Mouse (Mus musculus): ENCODE data around the gene Platr17. TPM values are rescaled to one million over a fixed set of nuclear protein-coding genes. Genes with fewer than 3 reads are reported as not detected.

The Platr17 gene
- polyA plus RNA-seq, 1 experiment from 2014 or later: 0.38 TPM

DNA sequence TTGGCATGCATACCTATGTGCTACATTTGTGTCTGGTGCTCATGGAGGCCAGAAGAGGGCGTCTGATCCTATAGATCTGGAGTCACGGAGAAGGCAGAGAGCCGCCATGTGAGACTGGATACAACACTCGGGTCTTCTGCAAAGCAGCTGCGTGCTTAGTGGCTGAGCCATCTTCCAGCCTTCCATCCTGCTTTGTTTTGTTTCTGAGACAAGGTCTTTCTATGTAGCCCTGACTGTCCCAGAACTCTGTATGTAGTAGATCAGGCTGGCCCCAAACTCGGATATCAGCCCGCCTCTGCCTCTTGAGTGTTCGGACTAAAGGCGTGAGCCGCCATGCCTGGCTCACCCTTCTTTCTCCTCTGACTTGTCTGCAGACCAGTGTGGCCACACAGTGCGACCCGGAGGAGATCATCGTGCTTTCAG lies 10.0 kb downstream of the Platr17 start:
- Histone ChIP-seq H3K4me3 (replicated peaks) (peak overlapping the region; percentile 72), H3K4me2 (peak overlapping the region; percentile 84), H3K36me3 (replicated peaks) (peaks cover 66% of the 10 kb centered on the region), H3K9ac (peak overlapping the region; percentile 64; the same call in 1 of the 2 replicates), H3K27ac (replicated peaks) (peak overlapping the region; percentile 88), H3K4me1 (replicated peaks) (peaks cover 76% of the 10 kb centered on the region), H3K9me3 (replicated peaks) (peaks cover 20% of the 10 kb centered on the region), H3K27me3 (no peaks in the 10 kb centered on the region)
- WGBS (ENCODE audit: insufficient replicate concordance): 67% methylated on average over 13 of the region's 13 CpGs
- ATAC-seq (ENCODE audit: insufficient read depth): no peak

DNA sequence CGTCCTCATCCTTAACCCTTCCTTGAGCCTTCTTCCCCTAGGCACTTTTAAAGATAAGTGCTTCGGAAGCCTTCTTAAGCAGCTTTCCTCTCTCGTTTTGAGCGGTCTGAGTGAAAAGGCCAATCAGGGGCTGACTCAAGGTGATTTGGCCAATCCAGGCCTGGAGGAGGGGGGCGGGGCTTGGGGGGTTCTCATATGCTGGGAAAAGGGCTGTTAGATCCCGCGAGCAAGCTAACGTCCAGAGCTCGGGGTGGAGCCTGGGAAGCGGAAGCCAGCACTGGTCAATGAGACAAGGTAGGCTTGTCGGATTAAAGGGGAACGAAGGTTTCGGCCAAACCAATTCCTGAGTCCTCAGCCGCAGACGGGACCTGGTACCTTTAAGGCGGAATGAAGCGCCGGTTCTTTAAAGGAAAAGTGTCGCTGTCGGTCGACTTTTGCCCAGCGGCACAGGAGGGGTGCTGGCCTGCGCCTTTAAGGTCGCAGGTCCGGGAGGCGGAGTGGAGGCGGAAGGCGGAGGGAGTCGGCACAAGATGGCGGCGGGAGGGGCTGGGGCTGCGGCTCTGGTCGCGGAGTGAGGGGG lies 10.8 kb downstream of the Platr17 start, which contains the start of the genes Tapbp and Zbtb22:
TSS of gene Tapbp (plus strand) at position 229 of the 580 bp plus-strand sequence.
TSS of gene Zbtb22 (plus strand) at position 234 of the 580 bp plus-strand sequence.
- Histone ChIP-seq H3K36me3 (replicated peaks) (peaks cover 64% of the 10 kb centered on the region), H3K4me1 (replicated peaks) (peaks cover 72% of the 10 kb centered on the region)

DNA sequence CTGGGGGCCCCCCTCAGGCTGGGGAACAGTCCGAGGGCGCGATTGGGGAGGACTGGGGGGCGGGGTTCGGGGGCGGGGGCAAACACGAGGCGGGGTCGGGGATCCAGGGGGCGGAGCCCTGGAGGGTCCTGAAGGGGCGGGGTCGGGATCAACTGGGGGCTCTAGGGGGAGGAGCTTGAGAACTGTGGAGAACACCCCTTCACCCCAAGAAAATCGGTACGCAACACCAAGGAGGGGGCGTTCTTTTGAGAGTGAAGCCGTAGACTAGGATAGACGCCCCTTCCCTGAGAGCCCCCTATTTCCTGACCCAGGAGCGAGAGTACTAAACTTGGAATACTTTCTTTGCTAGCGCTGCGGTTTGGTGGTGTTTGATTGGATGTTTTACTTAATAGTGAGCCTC lies 11.4 kb downstream of the Platr17 start:
- peaks cover 58% of the 10 kb centered on the region for H3K36me3 ChIP-seq (replicated peaks)
- peak overlapping the region; percentile 84 for H3K4me2 ChIP-seq
- H3K4me1 ChIP-seq (replicated peaks): peaks cover 76% of the 10 kb centered on the region
- peaks cover 20% of the 10 kb centered on the region for H3K9me3 ChIP-seq (replicated peaks)
- H3K27ac ChIP-seq (replicated peaks): peak overlapping the region; percentile 88
- 2% methylated on average over 17 of the region's 20 CpGs for WGBS (ENCODE audit: insufficient replicate concordance)
- peak overlapping the region; percentile 72 for H3K4me3 ChIP-seq (replicated peaks)
- no peak for ATAC-seq (ENCODE audit: insufficient read depth)
- H3K9ac ChIP-seq: peak overlapping the region; percentile 64
- H3K27me3 ChIP-seq: no peaks in the 10 kb centered on the region

More for the DNA sequence above, 10.8 kb downstream of the Platr17 start, which contains the start of the genes Tapbp and Zbtb22:
- H3K27me3 ChIP-seq: no peaks in the 10 kb centered on the region
- H3K9me3 ChIP-seq (replicated peaks): peaks cover 20% of the 10 kb centered on the region
- peak within 1 kb of the TSS; percentile 88 for H3K27ac ChIP-seq (replicated peaks)
- H3K4me3 ChIP-seq (replicated peaks): peak within 1 kb of the TSS; percentile 72
- peak within 1 kb of the TSS; percentile 64 for H3K9ac ChIP-seq
- peak; percentile 85 for ATAC-seq (ENCODE audit: insufficient read depth)
- H3K4me2 ChIP-seq: peak within 1 kb of the TSS; percentile 84
- under 1% methylated on average over 34 of the region's 34 CpGs for WGBS (ENCODE audit: insufficient replicate concordance)

DNA sequence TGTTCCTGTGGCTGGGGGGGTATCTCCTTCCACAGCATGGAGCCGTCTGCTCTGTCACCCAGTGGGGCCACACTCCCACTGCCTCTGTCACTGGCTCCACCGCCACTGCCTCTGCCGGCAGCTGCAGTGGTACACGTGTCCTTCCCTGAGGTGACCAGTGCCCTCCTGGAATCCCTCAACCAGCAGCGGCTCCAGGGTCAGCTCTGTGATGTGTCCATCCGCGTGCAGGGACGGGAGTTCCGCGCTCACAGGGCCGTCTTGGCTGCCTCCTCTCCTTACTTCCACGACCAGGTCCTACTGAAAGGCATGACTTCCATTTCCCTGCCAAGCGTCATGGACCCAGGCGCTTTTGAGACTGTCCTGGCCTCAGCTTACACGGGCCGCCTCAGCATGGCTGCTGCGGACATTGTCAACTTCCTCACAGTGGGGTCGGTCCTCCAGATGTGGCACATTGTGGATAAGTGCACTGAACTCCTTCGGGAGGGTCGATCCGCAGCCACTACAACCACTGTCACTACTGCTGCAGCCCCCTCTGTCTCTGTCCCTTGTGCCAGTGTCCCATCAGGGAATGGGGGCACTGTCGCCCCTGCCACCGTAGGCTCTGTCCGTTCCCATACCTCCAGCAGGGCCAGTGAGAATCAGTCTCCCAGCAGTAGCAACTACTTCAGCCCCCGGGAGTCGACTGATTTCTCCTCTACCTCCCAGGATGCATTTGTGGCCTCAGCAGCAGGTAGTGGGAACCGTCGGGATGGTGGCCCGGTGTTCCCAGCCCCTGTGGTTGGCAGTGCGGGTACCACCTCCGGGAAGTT lies 12.1 kb downstream of the Platr17 start:
- H3K36me3 ChIP-seq (replicated peaks): peaks cover 52% of the 10 kb centered on the region
- WGBS (ENCODE audit: insufficient replicate concordance): 82% methylated on average over 31 of the region's 31 CpGs

DNA sequence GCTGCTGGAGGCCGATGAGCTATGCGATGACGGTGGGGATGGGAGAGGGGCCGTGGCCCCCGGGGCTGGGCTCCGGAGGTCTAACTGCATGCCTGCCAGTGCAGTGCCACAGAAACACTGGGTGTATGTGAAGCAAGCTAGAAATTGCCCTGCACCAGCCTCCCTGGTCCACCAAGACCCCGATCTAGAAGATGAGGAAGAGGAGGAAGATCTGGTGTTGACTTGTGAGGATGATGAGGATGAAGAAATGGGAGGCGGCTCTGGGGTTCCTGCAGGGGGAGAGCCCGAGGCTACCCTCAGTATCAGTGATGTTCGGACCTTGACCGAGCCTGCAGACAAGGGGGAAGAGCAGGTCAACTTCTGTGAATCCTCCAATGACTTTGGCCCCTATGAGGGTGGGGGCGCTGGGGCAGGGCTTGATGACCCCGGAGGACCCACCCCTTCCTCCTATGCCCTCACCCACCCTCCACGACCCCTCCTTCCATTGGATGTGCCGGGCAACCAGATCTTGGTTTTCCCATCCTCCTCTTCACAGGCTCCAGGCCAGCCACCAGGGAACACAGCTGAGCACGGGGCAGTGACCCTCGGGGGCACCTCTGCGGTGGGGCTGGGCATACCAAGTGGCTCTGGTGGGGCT lies 12.8 kb downstream of the Platr17 start:
- Histone ChIP-seq H3K27me3 (no peaks in the 10 kb centered on the region), H3K36me3 (replicated peaks) (peaks cover 50% of the 10 kb centered on the region), H3K4me2 (peak overlapping the region; percentile 96), H3K9ac (no peak overlapping the region), H3K4me1 (replicated peaks) (peaks cover 76% of the 10 kb centered on the region), H3K27ac (replicated peaks) (peak overlapping the region; percentile 94), H3K9me3 (replicated peaks) (peaks cover 20% of the 10 kb centered on the region), H3K4me3 (replicated peaks) (peak overlapping the region; percentile 72; the same call in 1 of the 2 replicates)
- ATAC-seq (ENCODE audit: insufficient read depth): no peak
- 82% methylated on average over 18 of the region's 18 CpGs for WGBS (ENCODE audit: insufficient replicate concordance)

More for the DNA sequence above, 12.1 kb downstream of the Platr17 start:
- ATAC-seq (ENCODE audit: insufficient read depth): no peak
- Histone ChIP-seq H3K4me1 (replicated peaks) (peaks cover 76% of the 10 kb centered on the region), H3K9me3 (replicated peaks) (peaks cover 20% of the 10 kb centered on the region), H3K4me3 (replicated peaks) (peak overlapping the region; percentile 72), H3K9ac (no peak overlapping the region; the same call in 1 of the 2 replicates), H3K27ac (replicated peaks) (peak overlapping the region; percentile 33; the same call in 1 of the 2 replicates), H3K4me2 (peak overlapping the region; percentile 84), H3K27me3 (no peaks in the 10 kb centered on the region)

DNA sequence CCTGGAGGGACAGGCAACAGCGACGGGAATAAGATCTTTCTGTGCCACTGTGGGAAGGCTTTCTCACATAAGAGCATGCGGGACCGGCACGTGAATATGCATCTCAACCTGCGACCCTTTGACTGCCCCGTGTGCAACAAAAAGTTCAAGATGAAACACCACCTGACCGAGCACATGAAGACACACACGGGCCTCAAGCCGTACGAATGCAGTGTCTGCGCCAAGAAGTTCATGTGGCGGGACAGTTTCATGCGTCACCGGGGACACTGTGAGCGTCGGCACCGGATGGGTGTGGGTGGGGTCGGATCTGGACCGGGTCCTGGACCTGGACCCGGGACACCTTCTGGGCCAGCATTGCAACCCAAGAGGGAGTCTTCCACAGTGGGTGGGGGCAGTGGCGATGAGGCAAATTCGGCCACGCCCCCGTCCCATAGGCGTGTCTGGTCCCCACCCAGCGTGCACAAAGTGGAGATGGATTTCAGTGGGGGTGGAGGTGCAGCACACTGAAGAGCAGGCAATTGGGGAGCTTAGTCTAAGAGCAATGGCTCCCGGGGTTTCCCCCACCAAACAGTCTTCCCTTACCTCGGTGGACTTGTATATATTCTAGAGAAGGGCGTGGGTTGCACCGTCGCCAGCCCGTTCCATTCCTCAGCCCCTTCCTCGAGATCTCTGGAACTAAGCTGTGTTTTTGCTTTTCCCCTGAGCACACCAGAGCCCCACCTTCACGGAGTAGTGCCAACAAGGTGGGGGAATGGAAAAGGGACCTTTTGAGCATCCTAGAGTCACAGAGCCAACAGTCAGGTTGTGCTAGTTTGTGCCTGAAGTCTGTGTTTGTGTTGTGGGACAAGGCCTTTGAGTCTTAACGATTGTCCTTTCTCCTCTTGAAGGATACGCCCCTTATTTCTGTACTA lies 13.6 kb downstream of the Platr17 start:
- 0 out of 2 replicates have a peak, but pooled peaks have one; percentile 2 for ATAC-seq (ENCODE audit: insufficient read depth)
- Histone ChIP-seq H3K9ac (peak overlapping the region; percentile 87), H3K27me3 (no peaks in the 10 kb centered on the region), H3K4me1 (replicated peaks) (peaks cover 73% of the 10 kb centered on the region), H3K4me3 (replicated peaks) (peak overlapping the region; percentile 90), H3K4me2 (peak overlapping the region; percentile 96), H3K27ac (replicated peaks) (peak overlapping the region; percentile 94), H3K36me3 (replicated peaks) (peaks cover 47% of the 10 kb centered on the region), H3K9me3 (replicated peaks) (peaks cover 20% of the 10 kb centered on the region)
- WGBS (ENCODE audit: insufficient replicate concordance): 54% methylated on average over 37 of the region's 37 CpGs

DNA sequence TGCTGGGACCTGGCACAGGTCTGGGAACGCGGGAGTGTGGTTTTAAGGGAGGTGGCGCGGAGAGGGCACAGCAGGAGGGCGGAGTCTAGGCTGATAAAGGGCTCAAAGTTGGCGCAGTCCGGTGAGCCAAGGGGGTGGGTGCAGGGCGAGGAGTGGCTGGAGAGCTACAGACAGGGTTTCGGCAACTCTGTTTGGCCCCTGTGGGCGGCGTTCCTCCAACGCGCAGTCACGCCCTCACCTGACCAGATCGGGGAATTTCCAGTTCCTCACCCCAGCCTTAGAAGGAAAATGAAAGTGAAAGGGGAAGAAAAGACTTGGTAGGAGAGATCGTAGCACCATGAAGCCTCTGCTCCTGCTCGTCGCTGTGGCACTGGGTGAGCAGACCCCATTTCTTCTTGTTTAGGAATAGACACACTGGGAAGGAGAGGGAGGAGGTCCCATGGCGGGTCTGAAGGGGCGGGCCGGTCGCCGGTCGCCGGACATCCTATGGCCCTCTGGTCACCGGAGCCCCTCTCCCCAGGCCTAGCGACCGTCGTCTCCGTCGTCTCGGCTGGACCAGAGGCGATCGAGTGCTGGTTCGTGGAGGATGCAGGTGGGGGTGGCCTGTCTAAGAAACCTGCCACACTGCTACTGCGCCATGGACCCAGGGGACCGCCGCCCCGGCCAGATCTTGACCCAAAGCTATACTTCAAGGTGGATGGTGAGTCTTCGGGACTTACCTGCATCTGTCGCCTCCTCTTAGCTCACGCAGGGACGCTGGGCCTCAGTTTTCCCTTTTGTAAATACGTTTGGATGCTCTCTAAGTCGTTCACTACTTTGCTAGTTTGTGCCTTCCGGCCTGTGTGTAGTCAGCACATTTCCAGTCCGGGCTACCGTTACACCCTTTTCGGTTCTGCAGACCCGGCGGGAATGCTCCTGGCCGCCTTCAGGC lies 14.7 kb downstream of the Platr17 start:
- peak; percentile 59 for ATAC-seq (ENCODE audit: insufficient read depth)
- Histone ChIP-seq H3K27ac (replicated peaks) (peak overlapping the region; percentile 94), H3K36me3 (replicated peaks) (peaks cover 37% of the 10 kb centered on the region), H3K4me3 (replicated peaks) (peak overlapping the region; percentile 90), H3K4me2 (peak overlapping the region; percentile 96), H3K9ac (peak overlapping the region; percentile 87), H3K9me3 (replicated peaks) (peaks cover 20% of the 10 kb centered on the region), H3K27me3 (no peaks in the 10 kb centered on the region), H3K4me1 (replicated peaks) (peaks cover 73% of the 10 kb centered on the region)
- WGBS (ENCODE audit: insufficient replicate concordance): under 1% methylated on average over 52 of the region's 52 CpGs

DNA sequence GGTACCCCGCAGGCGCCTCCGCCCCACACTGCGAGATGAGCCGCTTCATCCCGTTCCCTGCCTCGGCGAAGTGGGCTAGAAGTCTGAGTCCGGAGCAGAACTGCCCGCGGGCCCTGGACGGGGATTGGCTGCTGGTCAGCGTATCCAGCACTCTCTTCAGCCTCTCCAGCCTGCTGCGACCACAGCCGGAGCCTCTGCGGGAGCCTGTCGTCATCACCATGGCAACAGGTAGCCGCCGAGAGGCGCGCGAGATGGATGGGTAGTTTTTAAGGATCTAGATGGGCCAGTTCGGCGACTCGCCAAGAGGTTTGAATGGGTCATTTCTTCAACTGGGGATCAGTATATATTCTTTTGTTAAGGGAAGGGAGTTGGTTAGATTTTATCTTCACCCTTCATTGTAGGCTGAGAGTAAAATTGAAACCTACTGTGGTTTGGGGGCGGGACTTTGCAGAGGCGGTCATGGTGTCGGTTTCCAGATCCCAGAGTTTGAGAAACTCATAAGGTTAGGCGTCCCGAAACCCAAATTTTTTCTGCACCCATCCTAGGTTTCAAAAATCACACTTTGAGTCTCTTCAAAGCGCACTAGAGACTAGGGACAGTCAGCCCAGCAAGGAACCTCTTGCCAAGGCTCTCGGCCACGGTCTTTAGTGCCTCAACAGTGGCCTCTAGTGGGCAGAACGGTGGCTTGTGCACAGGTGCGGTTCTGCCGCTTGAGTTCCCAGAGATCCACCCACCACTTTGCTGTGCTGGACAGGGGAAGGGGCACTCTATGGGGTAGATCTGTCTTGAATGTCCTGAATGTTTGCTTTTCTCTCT lies 15.6 kb downstream of the Platr17 start:
- H3K27me3 ChIP-seq: no peaks in the 10 kb centered on the region
- H3K36me3 ChIP-seq (replicated peaks): peaks cover 36% of the 10 kb centered on the region
- peak overlapping the region; percentile 90 for H3K4me3 ChIP-seq (replicated peaks)
- WGBS (ENCODE audit: insufficient replicate concordance): under 1% methylated on average over 36 of the region's 36 CpGs
- peak; percentile 11; the same call in 1 of the 2 replicates for ATAC-seq (ENCODE audit: insufficient read depth)
- H3K4me1 ChIP-seq (replicated peaks): peaks cover 72% of the 10 kb centered on the region
- peak overlapping the region; percentile 94 for H3K27ac ChIP-seq (replicated peaks)
- peaks cover 20% of the 10 kb centered on the region for H3K9me3 ChIP-seq (replicated peaks)
- peak overlapping the region; percentile 87 for H3K9ac ChIP-seq
- peak overlapping the region; percentile 96 for H3K4me2 ChIP-seq

DNA sequence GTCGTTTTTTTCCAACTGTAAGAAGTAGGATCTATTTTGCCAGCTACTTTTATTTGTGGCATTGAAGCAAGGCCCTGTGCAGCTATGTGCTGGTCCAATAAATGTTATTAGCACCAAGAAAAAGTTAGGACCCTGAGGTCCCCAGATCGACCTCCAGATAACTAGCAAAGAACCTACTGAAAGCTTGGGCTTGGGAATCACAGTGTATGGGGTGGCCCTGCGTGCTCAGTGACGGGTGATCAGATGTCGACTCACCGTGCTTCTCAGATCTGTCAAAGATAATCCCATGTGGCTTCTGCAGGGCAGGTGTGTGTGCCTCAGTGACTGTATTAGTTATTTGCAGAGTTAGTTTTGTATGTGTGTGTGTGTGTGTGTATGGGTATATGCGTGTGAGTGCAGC lies 16.4 kb downstream of the Platr17 start:
- 0 out of 2 replicates have a peak overlapping the region, but pooled peaks have one; percentile 41 for H3K27ac ChIP-seq (replicated peaks)
- no peak for ATAC-seq (ENCODE audit: insufficient read depth)
- peaks cover 20% of the 10 kb centered on the region for H3K9me3 ChIP-seq (replicated peaks)
- H3K4me3 ChIP-seq (replicated peaks): no peak overlapping the region; the same call in 1 of the 2 replicates
- WGBS (ENCODE audit: insufficient replicate concordance): 68% methylated on average over 7 of the region's 7 CpGs
- H3K4me2 ChIP-seq: 0 out of 2 replicates have a peak overlapping the region, but pooled peaks have one; percentile 96
- H3K27me3 ChIP-seq: no peaks in the 10 kb centered on the region
- no peak overlapping the region for H3K9ac ChIP-seq
- H3K36me3 ChIP-seq (replicated peaks): peaks cover 44% of the 10 kb centered on the region
- H3K4me1 ChIP-seq (replicated peaks): peaks cover 76% of the 10 kb centered on the region
